Mouse (Mus musculus) intestine, postnatal 0 days (tissue): ENCODE measurements around the gene Cacna1h. TPM values are rescaled to one million over a fixed set of nuclear protein-coding genes. Genes with fewer than 3 reads are reported as not detected.

Experiments
- ATAC-seq: fragments of 200-750 bp; cut with Nextera tagmentation; 2 replicates; pipeline ENCODE4 v1.8.0; 2017; ENCODE audit warnings: mild to moderate bottlenecking, moderate TSS enrichment, moderate library complexity
- H3K27ac ChIP-seq: fragments of 300-500 bp; sonication (generic); 2 replicates; pipeline ENCODE4 v1.5.1; 2014; ENCODE audit warnings: mild to moderate bottlenecking, low read depth, low read length, moderate library complexity
- H3K27me3 ChIP-seq: fragments of 300-500 bp; sonication (generic); replicated peaks from 2 replicates; pipeline ENCODE4 v1.6.1; 2014; ENCODE audit warnings: low read length, mixed read lengths; ENCODE audit not compliant: control insufficient read depth, insufficient read depth
- H3K36me3 ChIP-seq: fragments of 300-500 bp; sonication (generic); 2 replicates; pipeline ENCODE4 v1.6.1; 2014; ENCODE audit warnings: mild to moderate bottlenecking, moderate library complexity; ENCODE audit not compliant: control insufficient read depth, insufficient read depth
- H3K4me1 ChIP-seq: fragments of 300-500 bp; sonication (generic); replicated peaks from 2 replicates; pipeline ENCODE4 v1.6.1; 2014; ENCODE audit warnings: antibody characterized with exemption, low read length, mixed read lengths; ENCODE audit not compliant: control insufficient read depth, insufficient read depth
- H3K4me2 ChIP-seq: fragments of 300-500 bp; sonication (generic); replicated peaks from 2 replicates; pipeline ENCODE4 v1.6.1; 2014; ENCODE audit warnings: low read depth, mild to moderate bottlenecking, moderate library complexity
- H3K4me3 ChIP-seq: fragments of 300-500 bp; sonication (generic); 2 replicates; pipeline ENCODE4 v1.5.1; 2014; ENCODE audit warnings: low read depth, low read length
- H3K9ac ChIP-seq: fragments of 300-500 bp; sonication (generic); 2 replicates; pipeline ENCODE4 v1.6.1; 2014; ENCODE audit warnings: mild to moderate bottlenecking, low read depth, low read length
- H3K9me3 ChIP-seq: fragments of 300-500 bp; sonication (generic); 2 replicates; pipeline ENCODE4 v1.6.1; 2016; ENCODE audit warnings: mixed run types; ENCODE audit not compliant: control insufficient read depth
- CTCF ChIP-seq: sonication (generic); IDR thresholded peaks from 2 replicates; pipeline ENCODE4 v1.5.1; 2016; ENCODE audit warnings: low read depth, mild to moderate bottlenecking, control low read depth, antibody characterized with exemption, moderate library complexity
- WGBS: fragments of 180-500 bp; shearing (Covaris S2); extraction: QIAGEN DNeasy Blood & Tissue Kit; methylation state at CpG from one replicate; pipeline ENCODE4 v1.1.7; 2014; 5-methylcytosine and 5-hydroxymethylcytosine counted together
- polyA plus RNA-seq: library from polyadenylated mRNA; unstranded; fragments of >200 nt; fragmentation: Nextera tagmentation; extraction: Ambion mirVana; gene quantifications from 2 replicates; pipeline ENCODE4 v1.2.1, GENCODE M21; 2015

The Cacna1h gene
- polyA plus RNA-seq, 1 experiment from 2014 or later, result 1.7 TPM

GRCm38 (mm10) chr17:25340003-25340402, 93.6 kb downstream of the Cacna1h start:
- Histone ChIP-seq H3K9ac (no peak overlapping the region), H3K27me3 (no peaks in the 10 kb centered on the region), H3K4me3 (no peak overlapping the region), H3K36me3 (no peaks in the 10 kb centered on the region), H3K9me3 (no peaks in the 10 kb centered on the region), H3K27ac (no peak overlapping the region), H3K4me2 (no peak overlapping the region), H3K4me1 (no peaks in the 10 kb centered on the region)
- no peak for TF ChIP-seq CTCF
- 83% methylated on average over 6 of the region's 6 CpGs for WGBS
- ATAC-seq, result no peak

- H3K27ac ChIP-seq, result no peak overlapping the region
- H3K9me3 ChIP-seq, result no peaks in the 10 kb centered on the region
- no peak for TF ChIP-seq CTCF
- no peak for ATAC-seq
- no peak overlapping the region for H3K4me3 ChIP-seq
- 71% methylated on average over 4 of the region's 4 CpGs for WGBS
- no peak overlapping the region for H3K9ac ChIP-seq
- no peaks in the 10 kb centered on the region for H3K36me3 ChIP-seq
- 0 out of 2 replicates have a peak, but pooled peaks cover 4% of the 10 kb centered on the region for H3K27me3 ChIP-seq
- no peak overlapping the region for H3K4me2 ChIP-seq
- H3K4me1 ChIP-seq, result no peaks in the 10 kb centered on the region
Observed at GRCm38 (mm10) chr17:25338218-25338617, 95.4 kb downstream of the Cacna1h start.

- TF ChIP-seq CTCF, result peak; percentile 96
- Histone ChIP-seq H3K9ac (no peak overlapping the region), H3K4me3 (no peak overlapping the region), H3K27ac (no peak overlapping the region), H3K4me1 (no peaks in the 10 kb centered on the region), H3K27me3 (0 out of 2 replicates have a peak, but pooled peaks cover 4% of the 10 kb centered on the region), H3K4me2 (no peak overlapping the region), H3K9me3 (no peaks in the 10 kb centered on the region), H3K36me3 (no peaks in the 10 kb centered on the region)
- 2% methylated on average over 8 of the region's 8 CpGs for WGBS
- no peak for ATAC-seq
Observed at GRCm38 (mm10) chr17:25333943-25334342, 99.6 kb downstream of the Cacna1h start.

- no peak overlapping the region for H3K27ac ChIP-seq
- no peaks in the 10 kb centered on the region for H3K36me3 ChIP-seq
- no peaks in the 10 kb centered on the region for H3K9me3 ChIP-seq
- no peak overlapping the region for H3K4me3 ChIP-seq
- WGBS, result 69% methylated on average over 9 of the region's 9 CpGs
- ATAC-seq, result no peak
- H3K4me1 ChIP-seq, result no peaks in the 10 kb centered on the region
- H3K4me2 ChIP-seq, result no peak overlapping the region
- H3K9ac ChIP-seq, result no peak overlapping the region
- no peak for TF ChIP-seq CTCF
- 0 out of 2 replicates have a peak, but pooled peaks cover 4% of the 10 kb centered on the region for H3K27me3 ChIP-seq
Observed at GRCm38 (mm10) chr17:25332321-25332720, 101.3 kb downstream of the Cacna1h start.

Other genes starting within 250 kb of the Cacna1h start
- 17.5 and 18.5 TPM in 2 replicates for gene BC003965, start 249.2 kb downstream of the Cacna1h start, polyA plus RNA-seq
- 1.9 and 2.2 TPM in 2 replicates for gene Unkl, start 245.4 kb downstream of the Cacna1h start, polyA plus RNA-seq
- 41.0 and 42.1 TPM in 2 replicates for gene Gnptg, start 193.7 kb downstream of the Cacna1h start, polyA plus RNA-seq
- 23.3 and 23.4 TPM in 2 replicates for gene Tsr3, start 193.6 kb downstream of the Cacna1h start, polyA plus RNA-seq
- 0.86 and 1.1 TPM in 2 replicates for gene Baiap3, start 177.4 kb downstream of the Cacna1h start, polyA plus RNA-seq
- 253 and 257 TPM in 2 replicates for gene Ube2i, start 159.2 kb downstream of the Cacna1h start, polyA plus RNA-seq
- 0.18 and 0.29 TPM in 2 replicates for gene Prss34, start 135.4 kb downstream of the Cacna1h start, polyA plus RNA-seq
- not detected in 2 replicates for gene Prss28, start 125.1 kb downstream of the Cacna1h start, polyA plus RNA-seq
- not detected in 2 replicates for gene Prss29, start 115.1 kb downstream of the Cacna1h start, polyA plus RNA-seq
- gene Tpsab1, start 88.2 kb downstream of the Cacna1h start, polyA plus RNA-seq, result 0.10 and 0.20 TPM in 2 replicates
- gene Tpsb2, start 67.5 kb downstream of the Cacna1h start, polyA plus RNA-seq, result 6.7 and 7.8 TPM in 2 replicates
- 11.0 and 13.3 TPM in 2 replicates for gene Tpsg1, start 64.5 kb downstream of the Cacna1h start, polyA plus RNA-seq
- gene Tekt4, start 20.8 kb upstream of the Cacna1h start, polyA plus RNA-seq, result not detected in 2 replicates
- 0.64 and 0.77 TPM in 2 replicates for gene Sstr5, start 63.5 kb upstream of the Cacna1h start, polyA plus RNA-seq
- 1.7 and 2.5 TPM in 2 replicates for gene Sox8, start 136.9 kb upstream of the Cacna1h start, polyA plus RNA-seq
- 16.1 and 16.5 TPM in 2 replicates for gene Lmf1, start 145.3 kb upstream of the Cacna1h start, polyA plus RNA-seq